Mouse (Mus musculus) hindbrain, embryonic 14.5 days (tissue): ENCODE measurements at regions not wholly inside any gene's neighbourhood (a gene's known extent, or its start where the extent isn't known, plus 50 kb on each side); places are given as distances from the start of the nearest gene placed in this dataset.
A peak's percentile ranks its signal among the peaks of the same experiment; 100 is the strongest.

Source experiments
- ATAC-seq: fragments of 200-750 bp; cut with Nextera tagmentation; 2 replicates; pipeline ENCODE4 v1.8.0; 2017; ENCODE audit warnings: moderate number of reproducible peaks, mild to moderate bottlenecking, moderate TSS enrichment, moderate library complexity; ENCODE audit not compliant: low FRiP score
- DNase-seq: peaks from one replicate; pipeline ENCODE4 v3.0.0-alpha.2; 2015; ENCODE audit warnings: low spot score
- H3K27ac ChIP-seq: fragments of 300-500 bp; sonication (generic); 2 replicates; pipeline ENCODE4 v1.5.1; 2014; ENCODE audit warnings: mild to moderate bottlenecking, moderate library complexity
- H3K27me3 ChIP-seq: fragments of 300-500 bp; sonication (generic); 2 replicates; pipeline ENCODE4 v1.6.1; 2014; ENCODE audit warnings: mild to moderate bottlenecking, low read length, mixed read lengths; ENCODE audit not compliant: control insufficient read depth, insufficient read depth
- H3K36me3 ChIP-seq: fragments of 300-500 bp; sonication (generic); replicated peaks from 2 replicates; pipeline ENCODE4 v1.6.1; 2014; ENCODE audit not compliant: control insufficient read depth, insufficient read depth
- H3K4me1 ChIP-seq: fragments of 300-500 bp; sonication (generic); replicated peaks from 2 replicates; pipeline ENCODE4 v1.6.1; 2014; ENCODE audit warnings: antibody characterized with exemption, low read length, mixed read lengths; ENCODE audit not compliant: control insufficient read depth, insufficient read depth
- H3K4me2 ChIP-seq: fragments of 300-500 bp; sonication (generic); replicated peaks from 2 replicates; pipeline ENCODE4 v1.6.1; 2014; ENCODE audit warnings: mild to moderate bottlenecking, moderate library complexity
- H3K4me3 ChIP-seq: fragments of 300-500 bp; sonication (generic); replicated peaks from 2 replicates; pipeline ENCODE4 v1.5.1; 2014; ENCODE audit warnings: mild to moderate bottlenecking, low read length
- H3K9ac ChIP-seq: fragments of 300-500 bp; sonication (generic); 2 replicates; pipeline ENCODE4 v1.6.1; 2014
- H3K9me3 ChIP-seq: fragments of 300-500 bp; sonication (generic); 2 replicates; pipeline ENCODE4 v1.6.1; 2016; ENCODE audit warnings: low read length; ENCODE audit not compliant: control insufficient read depth
- WGBS: fragments of 180-500 bp; shearing (Covaris S2); extraction: QIAGEN DNeasy Blood & Tissue Kit; methylation state at CpG from one replicate; pipeline ENCODE4 v1.1.7; 2014; 5-methylcytosine and 5-hydroxymethylcytosine counted together

DNA sequence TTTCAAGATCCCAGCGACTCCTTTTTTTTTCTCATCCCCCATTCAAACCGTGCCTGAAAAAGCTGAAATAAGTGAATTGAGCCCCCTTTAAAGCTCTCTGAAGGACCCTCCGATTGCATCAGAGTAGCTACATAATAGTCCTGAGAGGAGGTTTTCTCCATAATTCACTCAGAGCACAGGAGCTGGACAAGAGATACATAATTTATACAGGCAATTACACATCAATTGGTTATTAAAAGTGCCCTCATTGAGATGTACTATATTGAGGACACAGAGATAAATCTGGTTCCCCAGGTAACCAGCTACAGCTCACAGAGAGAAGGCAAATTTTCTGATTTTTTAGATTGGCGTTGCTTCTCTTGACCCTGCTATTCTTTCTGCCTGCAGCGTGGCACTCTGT, 636.1 kb upstream of the Kirrel3 start:
- no peak overlapping the region for H3K4me2 ChIP-seq
- no peak overlapping the region for H3K27ac ChIP-seq
- H3K27me3 ChIP-seq = no peaks in the 10 kb centered on the region
- WGBS = 55% methylated on average over 5 of the region's 5 CpGs
- no peak for ATAC-seq
- H3K36me3 ChIP-seq = no peaks in the 10 kb centered on the region
- DNase-seq = peak; percentile 30
- no peaks in the 10 kb centered on the region for H3K4me1 ChIP-seq
- H3K9me3 ChIP-seq = no peaks in the 10 kb centered on the region
- H3K9ac ChIP-seq = no peak overlapping the region
- no peak overlapping the region for H3K4me3 ChIP-seq

DNA sequence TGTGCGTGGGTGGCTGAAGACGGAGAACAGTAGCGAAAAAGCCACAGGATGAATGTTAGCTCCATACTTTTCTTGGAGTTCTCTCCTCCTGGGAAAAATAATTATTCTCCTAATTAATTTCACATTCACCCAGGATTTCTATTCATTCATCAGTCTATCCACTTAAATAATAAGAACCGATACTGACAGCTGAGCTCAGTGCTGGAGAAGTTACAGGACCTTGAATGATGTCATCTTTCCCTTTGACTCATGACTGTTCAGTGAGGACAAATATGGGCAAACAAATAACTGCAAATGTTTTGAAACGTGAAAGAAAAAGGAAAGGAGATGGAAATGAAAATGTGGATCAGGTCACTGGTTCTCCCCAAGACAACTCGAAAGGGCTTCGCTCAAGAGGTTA, 635.7 kb upstream of the Kirrel3 start:
- Histone ChIP-seq H3K36me3 (no peaks in the 10 kb centered on the region), H3K27me3 (no peaks in the 10 kb centered on the region), H3K27ac (no peak overlapping the region), H3K9me3 (no peaks in the 10 kb centered on the region), H3K4me3 (no peak overlapping the region), H3K9ac (no peak overlapping the region), H3K4me1 (no peaks in the 10 kb centered on the region), H3K4me2 (no peak overlapping the region)
- no peak for DNase-seq
- whole genome bisulfite sequencing = 65% methylated on average over 7 of the region's 7 CpGs
- no peak for ATAC-seq

DNA sequence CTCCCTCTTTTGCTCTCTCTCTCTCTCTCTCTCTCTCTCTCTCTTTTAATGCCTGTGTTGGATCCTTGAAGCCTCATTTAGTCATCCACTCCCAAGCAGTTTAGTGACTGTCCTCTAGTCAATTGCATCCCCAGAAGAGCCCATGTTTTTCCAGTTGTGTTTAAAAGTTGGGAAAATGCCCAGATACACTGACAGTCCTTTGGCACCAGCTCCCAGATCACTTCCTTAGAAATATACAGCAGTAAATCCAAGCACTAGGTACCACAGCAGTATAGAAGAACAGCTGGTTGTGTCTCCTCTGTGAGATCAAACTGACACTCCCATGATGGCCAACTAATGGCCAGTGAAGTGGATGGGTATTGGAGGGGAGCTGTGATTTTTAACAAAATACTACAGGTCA, 634.7 kb upstream of the Kirrel3 start:
- H3K4me2 ChIP-seq = no peak overlapping the region
- H3K4me1 ChIP-seq = no peaks in the 10 kb centered on the region
- no peaks in the 10 kb centered on the region for H3K36me3 ChIP-seq
- ATAC-seq = no peak
- no peaks in the 10 kb centered on the region for H3K27me3 ChIP-seq
- no peaks in the 10 kb centered on the region for H3K9me3 ChIP-seq
- H3K27ac ChIP-seq = no peak overlapping the region
- DNase-seq = no peak
- no peak overlapping the region for H3K9ac ChIP-seq
- H3K4me3 ChIP-seq = no peak overlapping the region

DNA sequence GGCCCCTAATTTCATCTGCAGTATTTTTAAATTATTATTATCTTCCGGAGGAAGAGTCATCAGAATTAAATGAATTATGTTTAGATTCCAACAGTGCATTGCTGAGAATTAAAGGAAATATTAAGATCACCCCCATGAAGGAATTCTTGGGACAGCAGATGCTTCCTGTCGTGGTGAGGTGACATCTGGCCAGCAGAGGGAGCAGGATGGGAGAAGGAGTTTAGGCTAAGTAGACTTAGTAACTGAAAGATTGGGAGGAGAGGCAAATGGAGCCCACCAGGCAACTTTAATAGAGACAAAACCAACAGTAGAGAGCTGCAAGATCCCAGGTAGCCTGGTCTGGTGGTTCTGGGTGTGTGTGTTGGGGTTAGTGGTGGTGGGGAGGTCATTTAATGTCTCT, 629.5 kb upstream of the Kirrel3 start:
- Histone ChIP-seq H3K27me3 (no peaks in the 10 kb centered on the region), H3K4me2 (no peak overlapping the region), H3K9ac (no peak overlapping the region), H3K4me3 (no peak overlapping the region), H3K27ac (no peak overlapping the region), H3K4me1 (no peaks in the 10 kb centered on the region), H3K36me3 (no peaks in the 10 kb centered on the region), H3K9me3 (no peaks in the 10 kb centered on the region)
- no peak for ATAC-seq
- no peak for DNase-seq
- 33% methylated on average over 2 of the region's 2 CpGs for WGBS

DNA sequence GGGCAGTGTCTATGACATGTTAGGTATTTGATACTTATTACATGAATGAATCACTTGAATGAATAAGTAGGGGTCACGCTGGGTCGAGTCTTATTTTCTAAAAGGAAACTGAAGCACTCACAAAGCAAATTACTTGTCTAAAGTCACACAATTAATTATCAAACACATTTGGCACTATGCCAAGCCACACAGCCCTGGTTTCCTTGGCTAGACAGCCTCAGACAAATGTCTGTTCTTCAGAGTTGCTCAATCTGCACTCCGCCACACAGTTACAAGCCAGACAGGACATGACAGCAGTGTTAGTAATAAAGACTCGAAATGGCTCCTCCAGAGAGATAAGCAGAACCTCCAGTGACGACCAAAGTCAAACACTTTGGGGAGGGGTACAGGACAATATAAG, 627.2 kb upstream of the Kirrel3 start:
- Histone ChIP-seq H3K9me3 (peaks cover 10% of the 10 kb centered on the region; the same call in 1 of the 2 replicates), H3K4me3 (no peak overlapping the region), H3K4me2 (no peak overlapping the region), H3K36me3 (no peaks in the 10 kb centered on the region), H3K4me1 (no peaks in the 10 kb centered on the region), H3K27me3 (no peaks in the 10 kb centered on the region), H3K9ac (no peak overlapping the region), H3K27ac (no peak overlapping the region)
- ATAC-seq (no peak), DNase-seq (peak; percentile 38)
- WGBS = 55% methylated on average over 5 of the region's 5 CpGs

DNA sequence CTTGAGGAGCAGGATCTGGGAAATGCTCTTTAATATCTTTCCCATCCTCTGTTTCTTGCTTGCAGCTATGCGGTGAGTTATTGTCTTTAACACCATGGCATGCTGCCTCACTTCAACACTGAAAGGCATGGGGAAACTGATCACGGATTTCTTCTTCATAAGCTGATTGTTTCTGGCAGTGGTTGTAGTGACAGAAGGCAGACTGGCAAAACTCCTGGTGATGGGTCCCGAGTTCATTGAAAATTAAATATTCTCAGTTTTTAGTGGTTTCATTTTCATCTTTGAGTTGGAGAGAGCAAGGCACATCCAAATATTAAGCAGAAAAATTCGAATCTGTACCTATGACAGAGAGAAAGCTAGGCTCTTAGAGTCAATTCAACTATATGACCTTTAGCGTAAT, 617.0 kb upstream of the Kirrel3 start:
- H3K4me1 ChIP-seq = no peaks in the 10 kb centered on the region
- no peak overlapping the region for H3K27ac ChIP-seq
- H3K9ac ChIP-seq = no peak overlapping the region
- H3K9me3 ChIP-seq = no peaks in the 10 kb centered on the region
- WGBS = 88% methylated on average over 5 of the region's 5 CpGs
- no peak overlapping the region for H3K4me2 ChIP-seq
- DNase-seq = no peak
- H3K27me3 ChIP-seq = no peaks in the 10 kb centered on the region
- no peak overlapping the region for H3K4me3 ChIP-seq
- H3K36me3 ChIP-seq = no peaks in the 10 kb centered on the region
- ATAC-seq = no peak

DNA sequence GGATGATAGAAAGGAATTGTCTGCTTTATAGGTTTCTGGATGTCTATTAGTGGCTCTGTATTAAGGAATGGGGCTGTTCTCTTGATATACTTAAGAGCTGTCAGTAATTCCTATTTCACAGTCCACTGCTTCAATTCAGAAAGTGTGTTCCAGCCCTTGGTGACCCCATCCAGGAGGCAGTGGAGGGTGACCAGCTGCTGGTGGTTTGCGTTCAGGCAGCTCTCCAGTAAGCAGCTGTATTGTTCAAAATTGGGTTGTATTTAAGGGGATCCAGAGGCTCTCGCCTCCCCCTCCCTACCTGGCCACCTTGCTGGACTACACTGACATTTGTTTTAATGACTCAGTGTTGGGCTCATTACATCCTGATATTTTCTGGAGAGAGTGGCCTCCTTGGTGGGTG, 598.4 kb upstream of the Kirrel3 start:
- Histone ChIP-seq H3K36me3 (no peaks in the 10 kb centered on the region), H3K9ac (no peak overlapping the region), H3K27me3 (no peaks in the 10 kb centered on the region), H3K4me3 (no peak overlapping the region), H3K4me2 (no peak overlapping the region), H3K4me1 (no peaks in the 10 kb centered on the region), H3K27ac (no peak overlapping the region), H3K9me3 (no peaks in the 10 kb centered on the region)
- 21% methylated on average over 2 of the region's 2 CpGs for WGBS
- ATAC-seq (no peak), DNase-seq (no peak)

DNA sequence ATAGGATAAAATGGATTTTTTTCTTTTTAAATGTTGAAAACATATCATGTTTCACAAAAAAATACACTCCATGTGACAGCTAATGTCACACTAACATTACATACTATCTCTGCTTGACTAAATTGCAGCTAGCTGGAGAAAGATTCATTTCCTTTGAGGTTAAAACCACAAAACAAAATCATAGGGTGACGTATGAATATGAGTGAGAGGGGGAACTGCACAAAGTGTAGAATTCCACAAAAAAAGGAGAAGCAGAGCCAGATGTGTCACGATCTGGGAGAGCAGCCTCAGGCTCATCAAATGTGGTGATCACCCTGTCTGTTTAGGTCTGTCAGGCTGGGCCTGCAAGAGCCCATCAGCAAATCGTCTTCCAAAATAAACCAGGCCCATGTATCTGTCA, 593.7 kb upstream of the Kirrel3 start:
- no peaks in the 10 kb centered on the region for H3K36me3 ChIP-seq
- no peak overlapping the region for H3K4me3 ChIP-seq
- DNase-seq (no peak), ATAC-seq (no peak)
- no peak overlapping the region for H3K9ac ChIP-seq
- no peaks in the 10 kb centered on the region for H3K9me3 ChIP-seq
- 79% methylated on average over 3 of the region's 3 CpGs for WGBS
- H3K27ac ChIP-seq = no peak overlapping the region
- no peak overlapping the region for H3K4me2 ChIP-seq
- H3K27me3 ChIP-seq = no peaks in the 10 kb centered on the region
- H3K4me1 ChIP-seq = no peaks in the 10 kb centered on the region

DNA sequence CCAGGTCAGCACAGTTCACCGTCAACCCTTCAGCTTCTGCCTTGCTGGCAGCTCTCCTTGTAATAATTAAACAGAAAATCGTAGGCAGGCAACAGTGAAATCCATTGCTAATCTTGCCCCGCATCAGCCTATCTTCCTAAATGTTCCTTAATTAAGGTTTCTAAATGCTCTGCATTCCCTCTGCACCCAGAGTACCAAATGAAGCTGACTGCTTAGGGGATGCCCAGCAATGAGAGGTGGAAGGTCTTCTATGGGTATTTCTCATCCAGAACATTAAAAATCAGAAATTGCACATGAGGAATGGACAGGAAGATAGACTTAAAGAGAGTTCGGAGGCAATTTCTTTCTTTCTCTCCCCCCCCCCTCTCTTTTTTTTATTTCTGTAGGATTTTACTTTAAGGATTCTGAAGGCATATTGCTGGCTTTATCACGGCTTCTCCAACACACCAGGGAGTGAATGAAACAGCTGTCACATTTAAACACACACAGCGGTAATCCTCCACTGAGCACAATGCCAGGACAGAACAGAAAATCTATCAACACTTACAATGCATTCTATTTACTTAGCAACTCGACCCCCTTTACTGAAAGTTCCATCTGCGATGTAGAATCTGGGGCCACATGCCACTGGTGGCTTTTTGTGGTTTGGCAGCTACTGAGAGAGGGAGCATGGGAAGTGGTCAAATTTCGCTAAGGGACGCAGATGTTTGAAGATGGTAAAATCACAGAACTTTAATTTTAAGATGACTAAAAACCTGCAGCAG, 584.2 kb upstream of the Kirrel3 start:
- H3K27ac ChIP-seq = peak overlapping the region; percentile 28
- no peaks in the 10 kb centered on the region for H3K36me3 ChIP-seq
- H3K4me3 ChIP-seq = no peak overlapping the region
- WGBS = 21% methylated on average over 10 of the region's 10 CpGs
- peaks cover 21% of the 10 kb centered on the region; the same call in 1 of the 2 replicates for H3K4me1 ChIP-seq
- DNase-seq (no peak), ATAC-seq (peak; percentile 75; the same call in 1 of the 2 replicates)
- H3K9me3 ChIP-seq = no peaks in the 10 kb centered on the region
- no peaks in the 10 kb centered on the region; the same call in 1 of the 2 replicates for H3K27me3 ChIP-seq
- H3K9ac ChIP-seq = no peak overlapping the region
- no peak overlapping the region for H3K4me2 ChIP-seq
